Mouse (Mus musculus): ENCODE measurements around the gene Mcfd2. TPM values are rescaled to one million over a fixed set of nuclear protein-coding genes. Genes with fewer than 3 reads are reported as not detected.
"Not testable (repeated sequence)": the region's sequence is repeated elsewhere in the genome, so short reads cannot be mapped to it uniquely, and the experiment has no call there.

Gene Mcfd2
- polyA plus RNA-seq, 1 experiment from 2014 or later, result 53.8 TPM

DNA sequence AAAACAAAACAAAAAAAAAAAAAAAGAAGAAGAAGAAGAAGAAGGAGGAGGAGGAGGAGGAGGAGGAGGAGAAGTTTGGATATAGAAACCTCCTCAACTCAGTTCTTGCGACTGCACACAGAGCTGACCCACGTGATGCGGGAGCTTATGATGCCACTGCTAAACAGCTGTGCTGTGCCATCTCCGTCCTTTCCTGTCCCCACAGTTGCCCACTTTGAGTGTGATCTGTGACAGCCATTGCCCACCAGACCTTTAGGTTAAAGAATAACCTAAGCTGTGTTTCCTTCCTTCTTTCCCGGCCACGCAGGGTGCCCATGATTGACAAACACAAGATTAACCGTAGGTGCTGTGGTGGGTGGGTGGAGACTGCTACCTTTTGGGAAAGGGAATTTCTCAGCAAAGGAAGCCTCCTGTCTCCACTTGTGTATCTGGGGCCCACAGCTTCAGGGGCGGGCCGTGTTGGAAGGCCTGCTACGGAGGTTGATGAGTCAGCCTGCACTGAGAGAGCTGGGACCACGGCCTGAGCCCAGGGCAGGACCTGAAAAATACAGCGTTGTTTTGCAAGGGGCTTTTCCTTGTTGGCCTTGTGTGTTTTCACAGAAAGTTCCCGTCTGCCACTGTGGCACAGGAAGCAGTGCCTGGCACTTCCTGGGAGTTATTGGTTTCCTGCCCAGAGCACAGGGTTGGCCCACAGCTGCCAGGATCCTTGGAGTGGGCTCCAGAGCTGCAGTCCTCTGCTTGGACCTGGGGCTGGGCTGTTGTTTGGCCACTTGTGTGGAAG is 36.5 kb upstream of the Mcfd2 start:
- no peak for ATAC-seq (replicated peaks)
- 85% methylated on average over 13 of the region's 13 CpGs for WGBS
- H3K4me3 ChIP-seq, result no peak overlapping the region
- no peak overlapping the region for H3K27ac ChIP-seq (replicated peaks)
- no peak overlapping the region for H3K4me2 ChIP-seq (replicated peaks)
- H3K36me3 ChIP-seq, result no peaks in the 10 kb centered on the region
- no peaks in the 10 kb centered on the region for H3K9me3 ChIP-seq
- H3K27me3 ChIP-seq, result no peaks in the 10 kb centered on the region
- H3K9ac ChIP-seq (replicated peaks), result no peak overlapping the region
- no peaks in the 10 kb centered on the region for H3K4me1 ChIP-seq

DNA sequence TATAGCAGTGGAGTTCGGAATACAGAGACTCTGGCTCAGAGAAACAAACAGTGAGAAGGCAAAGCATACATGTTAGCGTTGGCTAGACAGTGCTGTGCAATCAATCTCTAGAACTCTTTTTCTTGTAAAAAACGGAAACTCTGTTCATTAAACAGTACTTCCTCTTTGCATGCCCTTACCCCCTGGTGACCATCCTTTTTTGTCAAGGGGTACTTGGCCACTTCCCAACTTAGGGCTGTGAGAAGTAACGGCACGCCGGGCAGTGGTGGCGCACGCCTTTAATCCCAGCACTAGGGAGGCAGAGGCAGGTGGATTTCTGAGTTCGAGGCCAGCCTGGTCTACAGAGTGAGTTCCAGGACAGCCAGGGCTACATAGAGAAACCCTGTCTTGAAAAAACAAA is 35.9 kb upstream of the Mcfd2 start:
- H3K27ac ChIP-seq (replicated peaks); H3K9me3 ChIP-seq; H3K4me3 ChIP-seq; H3K4me1 ChIP-seq; H3K36me3 ChIP-seq; H3K9ac ChIP-seq (replicated peaks); ATAC-seq (replicated peaks); H3K4me2 ChIP-seq (replicated peaks); H3K27me3 ChIP-seq: not testable (repeated sequence)
- WGBS, result 82% methylated on average over 9 of the region's 9 CpGs

DNA sequence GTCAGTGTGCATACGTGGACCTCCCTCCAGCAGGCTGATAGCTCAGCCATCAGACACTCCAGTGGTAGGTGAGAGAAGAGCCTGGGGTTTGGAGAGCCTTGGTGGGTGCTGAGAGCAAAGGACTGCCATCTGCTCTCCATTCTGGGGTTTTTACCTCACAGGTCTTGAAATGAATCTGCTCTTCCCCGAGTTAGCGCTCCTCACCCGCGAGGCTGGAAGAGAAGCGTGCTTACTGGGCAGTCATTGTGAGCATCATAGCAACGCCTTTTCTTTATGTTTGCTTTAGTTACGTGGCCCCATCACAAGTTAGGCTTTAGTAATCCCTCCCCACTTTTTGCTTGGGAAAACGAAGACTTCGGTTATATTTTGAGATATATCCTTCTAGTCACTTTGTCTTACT is 34.6 kb upstream of the Mcfd2 start:
- Histone ChIP-seq H3K27me3 (no peaks in the 10 kb centered on the region), H3K36me3 (no peaks in the 10 kb centered on the region), H3K27ac (replicated peaks) (no peak overlapping the region), H3K9ac (replicated peaks) (no peak overlapping the region), H3K9me3 (no peaks in the 10 kb centered on the region), H3K4me2 (replicated peaks) (no peak overlapping the region), H3K4me1 (no peaks in the 10 kb centered on the region), H3K4me3 (no peak overlapping the region)
- ATAC-seq (replicated peaks), result no peak
- whole genome bisulfite sequencing, result 85% methylated on average over 10 of the region's 10 CpGs

DNA sequence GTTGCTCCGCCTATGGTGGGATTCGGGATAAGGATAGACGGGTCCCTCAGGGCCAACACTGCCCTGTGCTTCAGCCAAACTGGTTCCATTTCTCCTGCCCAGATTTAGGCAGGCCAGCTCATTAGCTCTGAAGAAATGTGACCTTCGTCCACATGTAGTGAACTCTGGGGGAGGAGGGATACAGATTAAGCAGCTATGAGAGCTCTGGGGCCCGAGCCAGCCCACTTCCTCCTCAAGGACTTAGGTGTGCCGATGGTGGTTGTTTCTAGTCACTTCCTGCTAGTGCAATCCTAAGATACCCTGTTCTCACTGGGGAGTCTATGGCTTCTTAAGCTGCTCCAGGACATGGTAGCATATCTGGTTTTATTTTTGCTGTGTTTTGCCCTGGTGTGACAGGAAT is 33.2 kb upstream of the Mcfd2 start:
- no peak overlapping the region for H3K27ac ChIP-seq (replicated peaks)
- no peaks in the 10 kb centered on the region for H3K36me3 ChIP-seq
- no peak overlapping the region for H3K4me2 ChIP-seq (replicated peaks)
- no peaks in the 10 kb centered on the region for H3K9me3 ChIP-seq
- H3K9ac ChIP-seq (replicated peaks), result no peak overlapping the region
- H3K4me3 ChIP-seq, result no peak overlapping the region
- H3K4me1 ChIP-seq, result no peaks in the 10 kb centered on the region
- no peaks in the 10 kb centered on the region for H3K27me3 ChIP-seq
- 77% methylated on average over 6 of the region's 6 CpGs for WGBS
- no peak for ATAC-seq (replicated peaks)

DNA sequence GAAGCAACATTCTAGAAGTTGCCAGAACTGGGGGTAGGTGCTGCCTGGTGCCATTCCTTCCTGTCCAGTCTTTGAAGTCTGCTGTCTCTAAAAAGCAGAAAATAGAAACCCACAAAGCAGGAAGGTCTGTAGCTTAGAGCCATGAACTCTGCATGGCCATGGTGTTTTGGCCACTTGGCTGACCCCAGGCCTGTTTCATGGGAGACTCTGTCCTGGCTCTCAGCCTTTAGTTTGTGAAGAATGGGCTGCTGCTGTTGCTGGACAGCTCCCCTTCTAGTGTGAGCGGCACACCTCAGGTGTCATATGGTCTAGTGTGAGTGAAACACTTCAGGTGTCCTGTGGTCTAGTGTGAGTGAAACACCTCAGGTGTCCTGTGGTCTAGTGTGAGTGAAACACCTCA is 31.0 kb upstream of the Mcfd2 start:
- not testable (repeated sequence) for H3K27me3 ChIP-seq; H3K27ac ChIP-seq (replicated peaks); H3K4me2 ChIP-seq (replicated peaks); H3K4me1 ChIP-seq; H3K9me3 ChIP-seq; ATAC-seq (replicated peaks); H3K9ac ChIP-seq (replicated peaks); H3K4me3 ChIP-seq; H3K36me3 ChIP-seq
- 88% methylated on average over 1 of the region's 1 CpGs for WGBS

DNA sequence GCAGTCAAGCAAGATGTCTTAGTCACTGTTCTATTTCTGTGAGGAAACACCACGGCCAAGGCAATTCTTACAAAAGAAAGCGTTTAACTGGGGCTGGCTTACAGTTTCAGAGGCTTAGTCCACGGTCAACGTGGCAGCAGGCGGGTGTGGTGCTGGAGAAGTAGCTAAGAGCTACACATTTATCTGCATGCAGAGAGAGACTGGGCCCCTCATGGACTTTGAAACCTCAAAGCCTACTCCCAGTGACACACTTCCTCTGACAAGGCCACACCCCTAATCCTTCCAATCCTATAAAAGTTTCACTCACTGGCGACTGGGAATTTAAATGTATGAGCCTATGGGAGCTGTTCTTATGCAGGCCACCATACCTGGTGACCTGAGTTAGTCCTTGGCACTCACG is 30.0 kb upstream of the Mcfd2 start:
- H3K4me3 ChIP-seq, result no peak overlapping the region
- H3K36me3 ChIP-seq, result no peaks in the 10 kb centered on the region
- H3K27me3 ChIP-seq, result no peaks in the 10 kb centered on the region
- no peak overlapping the region for H3K4me2 ChIP-seq (replicated peaks)
- 83% methylated on average over 7 of the region's 7 CpGs for WGBS
- ATAC-seq (replicated peaks), result no peak
- no peaks in the 10 kb centered on the region for H3K9me3 ChIP-seq
- H3K27ac ChIP-seq (replicated peaks), result no peak overlapping the region
- H3K9ac ChIP-seq (replicated peaks), result no peak overlapping the region
- H3K4me1 ChIP-seq, result no peaks in the 10 kb centered on the region

DNA sequence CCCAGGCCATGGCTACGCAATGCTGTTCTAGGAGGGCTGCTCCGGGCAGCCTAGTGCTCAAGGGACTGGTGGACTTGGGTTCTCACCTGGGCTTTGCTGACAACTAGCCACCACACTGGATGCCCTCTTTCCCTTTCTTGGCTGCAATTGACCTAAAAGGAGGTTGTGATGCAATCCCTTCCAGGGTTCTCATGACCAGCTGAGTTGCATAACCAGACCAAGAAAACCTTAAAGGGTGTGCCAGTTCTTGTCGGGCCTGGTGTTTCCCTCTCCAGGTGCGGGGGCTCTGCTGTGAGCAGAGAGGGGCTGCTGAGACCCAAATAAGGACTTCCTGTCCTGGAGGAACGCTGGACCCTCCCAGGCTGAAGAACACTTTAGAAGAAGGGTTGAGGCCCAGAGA is 27.4 kb upstream of the Mcfd2 start:
- no peak for ATAC-seq (replicated peaks)
- Histone ChIP-seq H3K9ac (replicated peaks) (no peak overlapping the region), H3K4me3 (no peak overlapping the region)

DNA sequence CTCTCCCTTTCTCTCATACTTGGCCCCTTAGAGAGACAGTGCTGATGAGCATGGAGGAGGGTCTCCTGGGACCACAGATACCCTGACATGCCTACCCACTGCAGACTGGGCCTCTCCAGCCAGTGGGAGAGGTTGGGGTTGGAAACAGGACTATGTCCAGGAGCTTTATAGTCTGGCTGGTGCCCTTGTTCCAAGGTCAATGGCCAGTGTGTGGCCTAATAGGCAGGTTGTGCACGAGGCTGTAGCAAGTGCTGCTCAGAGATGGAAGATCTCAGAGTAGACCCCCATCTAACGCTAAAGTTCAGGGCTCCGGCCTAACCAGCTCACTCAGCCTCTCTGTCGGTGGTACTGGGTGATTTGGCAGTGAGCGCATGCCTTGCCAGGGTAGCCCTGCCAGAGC is 26.0 kb upstream of the Mcfd2 start:
- no peak overlapping the region for H3K9ac ChIP-seq (replicated peaks)
- H3K27ac ChIP-seq (replicated peaks), result no peak overlapping the region
- no peaks in the 10 kb centered on the region for H3K9me3 ChIP-seq
- 91% methylated on average over 5 of the region's 5 CpGs for WGBS
- no peak overlapping the region for H3K4me3 ChIP-seq
- peaks cover 3% of the 10 kb centered on the region for H3K4me1 ChIP-seq
- H3K27me3 ChIP-seq, result no peaks in the 10 kb centered on the region
- no peak overlapping the region for H3K4me2 ChIP-seq (replicated peaks)
- ATAC-seq (replicated peaks), result no peak
- no peaks in the 10 kb centered on the region for H3K36me3 ChIP-seq

More for the DNA sequence above, 27.4 kb upstream of the Mcfd2 start:
- Histone ChIP-seq H3K9me3 (no peaks in the 10 kb centered on the region), H3K36me3 (no peaks in the 10 kb centered on the region), H3K27me3 (no peaks in the 10 kb centered on the region), H3K4me2 (replicated peaks) (no peak overlapping the region), H3K4me1 (peaks cover under 1% of the 10 kb centered on the region), H3K27ac (replicated peaks) (no peak overlapping the region)
- WGBS, result 92% methylated on average over 5 of the region's 5 CpGs

DNA sequence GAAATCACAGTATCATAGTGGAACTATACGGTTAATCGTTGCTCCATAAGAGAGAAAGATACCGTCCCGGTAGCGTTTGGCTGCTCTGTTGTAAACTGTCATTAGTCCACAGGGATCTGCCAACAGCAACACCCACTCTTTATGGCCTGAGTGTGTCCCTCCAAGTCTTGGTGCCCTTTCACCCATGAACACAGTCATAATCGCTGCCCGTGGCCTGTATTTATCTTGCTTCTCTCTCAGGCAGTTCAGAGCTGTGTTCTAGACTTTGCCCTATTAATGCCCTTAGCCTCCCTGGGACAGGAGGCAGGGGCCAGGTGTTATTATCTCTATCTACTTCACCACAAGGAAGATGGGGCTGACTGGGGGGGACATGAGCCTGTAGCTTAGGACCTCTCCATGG is 25.3 kb upstream of the Mcfd2 start:
- no peak overlapping the region for H3K9ac ChIP-seq (replicated peaks)
- H3K27ac ChIP-seq (replicated peaks), result no peak overlapping the region
- H3K4me1 ChIP-seq, result peaks cover 3% of the 10 kb centered on the region
- no peaks in the 10 kb centered on the region for H3K36me3 ChIP-seq
- ATAC-seq (replicated peaks), result no peak
- H3K9me3 ChIP-seq, result no peaks in the 10 kb centered on the region
- no peaks in the 10 kb centered on the region for H3K27me3 ChIP-seq
- no peak overlapping the region for H3K4me3 ChIP-seq
- no peak overlapping the region for H3K4me2 ChIP-seq (replicated peaks)
- 95% methylated on average over 7 of the region's 7 CpGs for WGBS

DNA sequence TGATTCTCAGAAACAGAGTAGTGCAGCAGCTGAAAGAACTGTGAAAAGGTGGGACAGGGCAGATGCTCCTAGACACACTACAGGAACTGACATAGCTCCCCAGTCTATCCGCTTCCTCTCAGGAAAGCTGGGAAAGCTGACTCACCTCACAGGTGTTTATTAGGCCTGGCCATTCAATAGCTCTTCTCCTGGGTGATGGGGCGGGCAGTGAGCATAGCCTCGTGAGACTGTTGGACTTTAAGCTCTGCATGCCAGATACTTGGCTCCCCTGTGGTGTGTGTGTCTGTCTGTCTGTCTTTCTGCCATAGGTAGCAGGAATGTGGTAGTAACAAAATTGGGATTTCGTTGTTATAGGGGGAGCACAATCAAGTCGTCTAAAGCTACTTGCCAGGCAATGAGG is 23.6 kb upstream of the Mcfd2 start:
- no peaks in the 10 kb centered on the region for H3K9me3 ChIP-seq
- no peaks in the 10 kb centered on the region for H3K36me3 ChIP-seq
- peaks cover 8% of the 10 kb centered on the region for H3K27me3 ChIP-seq
- H3K9ac ChIP-seq (replicated peaks), result no peak overlapping the region
- ATAC-seq (replicated peaks), result no peak
- H3K4me3 ChIP-seq, result no peak overlapping the region
- no peak overlapping the region for H3K27ac ChIP-seq (replicated peaks)
- WGBS, result 71% methylated on average over 5 of the region's 5 CpGs
- H3K4me1 ChIP-seq, result peaks cover 3% of the 10 kb centered on the region
- no peak overlapping the region for H3K4me2 ChIP-seq (replicated peaks)

DNA sequence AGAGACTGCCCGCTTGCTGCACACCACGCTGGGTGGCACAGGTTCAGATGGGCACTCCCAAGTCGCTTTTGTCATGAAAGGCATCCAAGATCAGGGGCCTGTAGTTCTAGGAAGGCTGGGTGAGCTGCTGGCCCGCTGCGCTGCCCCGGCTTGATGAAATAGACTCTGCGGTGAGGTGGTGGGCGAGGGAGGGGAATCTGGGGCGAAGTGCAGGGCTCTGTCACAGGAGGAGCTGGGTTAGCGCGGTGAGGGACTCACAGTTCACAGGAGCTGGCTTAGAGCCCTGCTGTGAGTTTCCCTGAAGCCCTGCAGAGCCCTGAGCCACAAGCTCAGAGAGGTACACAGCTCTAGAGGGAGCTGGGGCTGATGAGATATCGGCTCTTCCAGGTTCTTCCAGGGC is 22.4 kb upstream of the Mcfd2 start:
- no peak overlapping the region for H3K9ac ChIP-seq (replicated peaks)
- ATAC-seq (replicated peaks), result no peak
- 28% methylated on average over 12 of the region's 12 CpGs for WGBS
- H3K27ac ChIP-seq (replicated peaks), result no peak overlapping the region
- no peaks in the 10 kb centered on the region for H3K9me3 ChIP-seq
- H3K4me3 ChIP-seq, result no peak overlapping the region
- H3K27me3 ChIP-seq, result peaks cover 13% of the 10 kb centered on the region
- H3K4me1 ChIP-seq, result peaks cover 12% of the 10 kb centered on the region
- H3K36me3 ChIP-seq, result no peaks in the 10 kb centered on the region
- H3K4me2 ChIP-seq (replicated peaks), result no peak overlapping the region

DNA sequence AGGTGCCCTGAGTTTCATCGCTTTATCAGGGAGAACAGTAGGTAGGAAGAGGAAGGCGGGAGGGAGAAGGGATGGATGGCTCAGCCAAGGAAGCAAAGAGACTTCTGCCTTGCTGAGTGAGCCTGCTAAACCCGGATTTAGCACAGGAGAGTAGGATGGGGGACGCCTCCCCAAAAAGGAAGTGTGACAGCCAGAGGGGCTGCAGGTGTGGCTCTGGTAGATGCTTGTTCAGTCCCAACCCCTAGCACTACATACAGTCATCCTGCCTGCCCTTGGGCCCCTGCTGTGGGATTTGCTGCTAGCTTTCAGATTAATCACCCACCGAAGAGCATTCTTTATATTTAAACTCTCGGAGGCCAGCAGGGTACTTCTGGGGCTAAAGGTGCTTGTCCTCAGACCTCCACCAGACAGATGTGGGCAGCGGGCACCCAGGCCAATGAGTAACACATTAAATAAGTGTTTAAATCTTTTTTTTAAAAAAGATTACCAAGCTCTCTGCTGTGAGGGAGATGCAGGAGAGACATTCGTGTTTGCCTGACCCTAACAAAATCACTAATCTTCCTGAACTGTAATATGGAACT is 21.6 kb upstream of the Mcfd2 start:
- no peaks in the 10 kb centered on the region for H3K9me3 ChIP-seq
- no peak overlapping the region for H3K9ac ChIP-seq (replicated peaks)
- WGBS, result 46% methylated on average over 8 of the region's 8 CpGs
- no peak overlapping the region for H3K4me3 ChIP-seq
- H3K27ac ChIP-seq (replicated peaks), result no peak overlapping the region
- H3K4me1 ChIP-seq, result peaks cover 12% of the 10 kb centered on the region
- no peaks in the 10 kb centered on the region for H3K36me3 ChIP-seq
- H3K4me2 ChIP-seq (replicated peaks), result no peak overlapping the region
- peaks cover 13% of the 10 kb centered on the region for H3K27me3 ChIP-seq
- no peak for ATAC-seq (replicated peaks)

Data from forebrain, embryonic 15.5 days (tissue).